Mouse (Mus musculus) lung, adult 2 months (tissue): ENCODE data around the gene Btg2.

Experiments used
- CTCF ChIP-seq: fragments of 200-500 bp; IDR thresholded peaks from 2 replicates; pipeline ENCODE4 v1.5.1; 2011; ENCODE audit warnings: mild to moderate bottlenecking, low read length, control low read depth; ENCODE audit not compliant: insufficient read depth
- POLR2A ChIP-seq: fragments of 200-500 bp; IDR thresholded peaks from 2 replicates; pipeline ENCODE4 v1.6.1; 2011; ENCODE audit warnings: low read depth, mild to moderate bottlenecking, control low read depth, low read length, borderline replicate concordance; ENCODE audit errors: extremely low read depth

- TF ChIP-seq CTCF, result no peak
- no peak for TF ChIP-seq POLR2A
These were observed 21.2 kb downstream of the Btg2 start for GRCm38 (mm10) chr1:134057736-134058135.
